ENCODE assay signal across 9 mouse cellular contexts in genomic region chr5:124387932-124388331, GRCm38 (mm10). TPM values are rescaled to one million over a fixed set of nuclear protein-coding genes. Genes with fewer than 3 reads are reported as not detected.
DNase-seq lines count a peak whose midpoint lies in the region; ATAC-seq and TF ChIP-seq lines count a peak whose summit lies in the region.
"Had no signal": no experiment of that assay in that cellular context is flagged by ENCODE, and none has a peak within 500 bp of the region (broad histone marks: within the 10 kb centered on the region; RNA-seq: fewer than 3 reads in every experiment).

No protein-coding gene starts in this region.

- ATAC-seq in kidney, postnatal 0 days (replicated peaks; ENCODE audit: low FRiP score, low read depth) = no peak
- ATAC-seq in megakaryocyte-erythroid progenitor cell, adult 5-6 weeks (replicated peaks; ENCODE audit: low FRiP score, low TSS enrichment, poor library complexity, severe bottlenecking) = peak; percentile 73; the same call in 1 of the 2 replicates

- no peaks in the 10 kb centered on the region for H3K4me1 ChIP-seq in kidney, postnatal 0 days (replicated peaks; ENCODE audit: insufficient read depth, low read length)
- H3K4me1 ChIP-seq in E14TG2a.4 (replicated peaks; ENCODE audit: low read depth, low read length) = no peaks in the 10 kb centered on the region
- H3K4me1 ChIP-seq: embryonic facial prominence, embryonic 15.5 days had no signal

- no peak overlapping the region for H3K9ac ChIP-seq in kidney, postnatal 0 days (ENCODE audit: low read depth, low read length)
- H3K9ac ChIP-seq: embryonic facial prominence, embryonic 15.5 days had no signal

- H3K4me2 ChIP-seq in kidney, postnatal 0 days (ENCODE audit: low read length) = no peak overlapping the region
- H3K4me2 ChIP-seq: embryonic facial prominence, embryonic 15.5 days had no signal

- peak; percentile 60; the same call in 1 of the 2 replicates for TF ChIP-seq CTCF in kidney, postnatal 0 days (IDR thresholded peaks at IDR 0.05; ENCODE audit: low read depth)
- TF ChIP-seq CTCF in E14TG2a.4 (conservative IDR thresholded peaks at IDR 0.05; ENCODE audit: low read length) = peak; percentile 41
- peak; percentile 45; the same call in 1 of the 2 replicates for TF ChIP-seq CTCF in brain, embryonic 14.5 days (IDR thresholded peaks at IDR 0.05; ENCODE audit: borderline replicate concordance, extremely low read depth, insufficient read depth, insufficient read length)

- DNase-seq in kidney, postnatal 0 days (ENCODE audit: low spot score) = peak; percentile 46
- DNase-seq in kidney, postnatal 25 days = no peak
- DNase-seq in brain, embryonic 14.5 days (ENCODE audit: low read depth) = peak; percentile 27
- no peak for DNase-seq in frontal cortex, adult 2 months (ENCODE audit: extremely low spot score in 1 of 2, low spot score in 1 of 2)
- no peak for DNase-seq in urinary bladder, postnatal 36 days (ENCODE audit: low spot score in 2 of 2)

- no peak overlapping the region for H3K4me3 ChIP-seq in kidney, postnatal 0 days (replicated peaks; ENCODE audit: low read depth, low read length)
- no peak overlapping the region for H3K4me3 ChIP-seq in E14TG2a.4 (replicated peaks; ENCODE audit: low read length)
- H3K4me3 ChIP-seq: embryonic facial prominence, embryonic 15.5 days had no signal

- H3K36me3 ChIP-seq in kidney, postnatal 0 days (ENCODE audit: insufficient read depth, low read length) = peaks cover 73% of the 10 kb centered on the region
- peaks cover 96% of the 10 kb centered on the region for H3K36me3 ChIP-seq in E14TG2a.4 (ENCODE audit: insufficient read depth, low read length)

- no peaks in the 10 kb centered on the region for H3K27me3 ChIP-seq in kidney, postnatal 0 days (ENCODE audit: insufficient read depth, low read length)
- no peaks in the 10 kb centered on the region for H3K27me3 ChIP-seq in E14TG2a.4 (ENCODE audit: insufficient read depth, low read length)
- H3K27me3 ChIP-seq: embryonic facial prominence, embryonic 15.5 days had no signal

- H3K27ac ChIP-seq in kidney, postnatal 0 days = no peak overlapping the region
- H3K27ac ChIP-seq: embryonic facial prominence, embryonic 15.5 days; macrophage had no signal

- H3K9me3 ChIP-seq in kidney, postnatal 0 days (replicated peaks; ENCODE audit: low read length) = no peaks in the 10 kb centered on the region
- H3K9me3 ChIP-seq in E14TG2a.4 (ENCODE audit: low read length) = no peaks in the 10 kb centered on the region
- H3K9me3 ChIP-seq: embryonic facial prominence, embryonic 15.5 days had no signal

- WGBS in kidney, postnatal 0 days = 69% methylated on average over 5 of the region's 5 CpGs

- no peak for TF ChIP-seq POLR2A in brain, embryonic 14.5 days (IDR thresholded peaks at IDR 0.05; ENCODE audit: borderline replicate concordance, extremely low read depth, insufficient read depth, insufficient read length, poor library complexity, severe bottlenecking)

RNA-seq across cellular contexts. Expression of gene Cdk2ap1, which starts 25.1 kb away (rescaled TPM):
- polyA plus RNA-seq in kidney, postnatal 0 days (2015; fragmentation: Nextera tagmentation; extraction: Ambion mirVana) = 57.7 and 131 TPM in 2 replicates
- polyA plus RNA-seq in brain, embryonic 14.5 days (2012; rRNA removed) = 303 and 477 TPM in 2 replicates
- 300 and 366 TPM in 2 replicates for total RNA-seq in megakaryocyte-erythroid progenitor cell, adult 5-6 weeks (2014; fragmentation: Nextera tagmentation)
- 205 and 275 TPM in 2 replicates for total RNA-seq in megakaryocyte-erythroid progenitor cell, adult 5-6 weeks (2017)
- polyA plus RNA-seq in frontal cortex, adult 2 months (2012; rRNA removed) = 182 and 239 TPM in 2 replicates

RNA-seq across cellular contexts. Expression of gene Sbno1, which starts 37.9 kb away (rescaled TPM):
- polyA plus RNA-seq in kidney, postnatal 0 days (2015; fragmentation: Nextera tagmentation; extraction: Ambion mirVana) = 56.2 and 70.6 TPM in 2 replicates
- 42.1 and 53.2 TPM in 2 replicates for polyA plus RNA-seq in brain, embryonic 14.5 days (2012; rRNA removed)
- 131 and 149 TPM in 2 replicates for total RNA-seq in megakaryocyte-erythroid progenitor cell, adult 5-6 weeks (2014; fragmentation: Nextera tagmentation)
- 255 and 297 TPM in 2 replicates for total RNA-seq in megakaryocyte-erythroid progenitor cell, adult 5-6 weeks (2017)
- 57.7 and 59.5 TPM in 2 replicates for polyA plus RNA-seq in frontal cortex, adult 2 months (2012; rRNA removed)

RNA-seq across cellular contexts. Expression of gene Kmt5a, which starts 51.8 kb away (rescaled TPM):
- polyA plus RNA-seq in kidney, postnatal 0 days (2015; fragmentation: Nextera tagmentation; extraction: Ambion mirVana) = 32.8 and 47.5 TPM in 2 replicates
- 69.9 and 70.8 TPM in 2 replicates for polyA plus RNA-seq in brain, embryonic 14.5 days (2012; rRNA removed)
- total RNA-seq in megakaryocyte-erythroid progenitor cell, adult 5-6 weeks (2014; fragmentation: Nextera tagmentation) = 177 and 250 TPM in 2 replicates
- total RNA-seq in megakaryocyte-erythroid progenitor cell, adult 5-6 weeks (2017) = 187 and 201 TPM in 2 replicates
- 41.8 and 54.3 TPM in 2 replicates for polyA plus RNA-seq in frontal cortex, adult 2 months (2012; rRNA removed)

Comparison
In these comparisons a context has a peak if more than half of its experiments do, and no peak if none do; other contexts are left out.
1. DNase-seq: peak in kidney, postnatal 0 days (single experiment) and brain, embryonic 14.5 days (single experiment); none in kidney, postnatal 25 days (0 of 2), frontal cortex, adult 2 months (0 of 2) and urinary bladder, postnatal 36 days (0 of 2).
2. Peak in every context shown above with its lines, with median percentiles within 50 percentile points of each other: CTCF ChIP-seq.